Mouse (Mus musculus) heart, adult 11 months (tissue): Measurements from ENCODE around the gene Gas7.

Source experiments
- DNase-seq: peaks from one replicate; pipeline ENCODE4 v3.0.0; 2022

The Gas7 gene

GRCm38 (mm10) chr11:67579136-67579535, 123.9 kb downstream of the Gas7 start:
- DNase-seq: peak; percentile 92

GRCm38 (mm10) chr11:67581549-67581948, 126.3 kb downstream of the Gas7 start:
- DNase-seq: peak; percentile 97

GRCm38 (mm10) chr11:67582570-67582969, 127.3 kb downstream of the Gas7 start:
- no peak for DNase-seq

- no peak for DNase-seq
Measured at GRCm38 (mm10) chr11:67585016-67585415, 129.8 kb downstream of the Gas7 start.

- DNase-seq: peak; percentile 80
Measured at GRCm38 (mm10) chr11:67585629-67586028, 130.4 kb downstream of the Gas7 start.

- peak; percentile 99 for DNase-seq
Measured at GRCm38 (mm10) chr11:67586231-67586994, 131.2 kb downstream of the Gas7 start.

GRCm38 (mm10) chr11:67588196-67588827, 133.1 kb downstream of the Gas7 start:
- DNase-seq: peak; percentile 95

GRCm38 (mm10) chr11:67588828-67589314, 133.6 kb downstream of the Gas7 start:
- DNase-seq: peak; percentile 98

GRCm38 (mm10) chr11:67596233-67596632, 141.0 kb downstream of the Gas7 start:
- no peak for DNase-seq

- DNase-seq: no peak
Measured at GRCm38 (mm10) chr11:67596856-67597255, 141.6 kb downstream of the Gas7 start.

- no peak for DNase-seq
Measured at GRCm38 (mm10) chr11:67597388-67597787, 142.2 kb downstream of the Gas7 start.

GRCm38 (mm10) chr11:67599141-67599540, 143.9 kb downstream of the Gas7 start:
- no peak for DNase-seq

GRCm38 (mm10) chr11:67600710-67601430, 145.6 kb downstream of the Gas7 start:
- peak; percentile 80 for DNase-seq

GRCm38 (mm10) chr11:67602711-67603369, 147.6 kb downstream of the Gas7 start:
- DNase-seq: no peak

GRCm38 (mm10) chr11:67604481-67604880, 149.2 kb downstream of the Gas7 start:
- DNase-seq: peak; percentile 94

- DNase-seq: no peak
Measured at GRCm38 (mm10) chr11:67608114-67608683, 153.0 kb downstream of the Gas7 start.

- no peak for DNase-seq
Measured at GRCm38 (mm10) chr11:67612158-67612839, 157.1 kb downstream of the Gas7 start.

- DNase-seq: no peak
Measured at GRCm38 (mm10) chr11:67616557-67617239, 161.5 kb downstream of the Gas7 start.

- no peak for DNase-seq
Measured at GRCm38 (mm10) chr11:67622340-67622739, 167.1 kb downstream of the Gas7 start.

GRCm38 (mm10) chr11:67627179-67627578, 171.9 kb downstream of the Gas7 start:
- no peak for DNase-seq

- no peak for DNase-seq
Measured at GRCm38 (mm10) chr11:67628522-67628921, 173.3 kb downstream of the Gas7 start.
